Mouse (Mus musculus) heart, embryonic 10.5 days (tissue): Measurements from ENCODE around the gene Gm20431. TPM values are rescaled to one million over a fixed set of nuclear protein-coding genes. Genes with fewer than 3 reads are reported as not detected.
A peak's percentile ranks its signal among the peaks of the same experiment; 100 is the strongest.

Experiments used
- DNase-seq: peaks from one replicate; pipeline ENCODE4 v3.0.0-alpha.2; 2017; ENCODE audit warnings: low spot score
- H3K27ac ChIP-seq: fragments of 300-500 bp; sonication (generic); 2 replicates; pipeline ENCODE4 v1.5.1; 2016; ENCODE audit warnings: mild to moderate bottlenecking
- H3K27me3 ChIP-seq: fragments of 300-500 bp; sonication (generic); 2 replicates; pipeline ENCODE4 v1.6.1; 2016; ENCODE audit warnings: mild to moderate bottlenecking; ENCODE audit not compliant: poor library complexity, insufficient read depth, severe bottlenecking
- H3K36me3 ChIP-seq: fragments of 300-500 bp; sonication (generic); 2 replicates; pipeline ENCODE4 v1.6.1; 2016; ENCODE audit warnings: mild to moderate bottlenecking, moderate library complexity
- H3K4me1 ChIP-seq: fragments of 300-500 bp; sonication (generic); 2 replicates; pipeline ENCODE4 v1.6.1; 2016; ENCODE audit warnings: mild to moderate bottlenecking
- H3K4me3 ChIP-seq: fragments of 300-500 bp; sonication (generic); 2 replicates; pipeline ENCODE4 v1.5.1; 2016; ENCODE audit warnings: mild to moderate bottlenecking, moderate library complexity
- H3K9me3 ChIP-seq: fragments of 300-500 bp; sonication (generic); 2 replicates; pipeline ENCODE4 v1.6.1; 2016; ENCODE audit warnings: mild to moderate bottlenecking, moderate library complexity
- WGBS: fragments of 180-500 bp; shearing (Covaris S2); methylation state at CpG from one replicate; pipeline ENCODE4 v1.1.7; 2016; 5-methylcytosine and 5-hydroxymethylcytosine counted together
- polyA plus RNA-seq: library from polyadenylated mRNA; unstranded; fragments of >200 nt; fragmentation: Nextera tagmentation; extraction: Ambion mirVana; gene quantifications from 2 replicates; pipeline ENCODE4 v1.2.1, GENCODE M21; 2016

Gene Gm20431
- polyA plus RNA-seq, 1 experiment from 2014 or later = 0.36 TPM

- H3K4me1 ChIP-seq = peaks cover 17% of the 10 kb centered on the region
- DNase-seq = no peak
- no peak overlapping the region for H3K27ac ChIP-seq
- H3K4me3 ChIP-seq = no peak overlapping the region
- H3K36me3 ChIP-seq = no peaks in the 10 kb centered on the region
- H3K27me3 ChIP-seq = no peaks in the 10 kb centered on the region
- H3K9me3 ChIP-seq = no peaks in the 10 kb centered on the region
- 62% methylated on average over 4 of the region's 4 CpGs for WGBS
Observed at GRCm38 (mm10) chr2:167669398-167669797, 8.1 kb upstream of the Gm20431 start.

GRCm38 (mm10) chr2:167668426-167668825 is 7.1 kb upstream of the Gm20431 start:
- H3K27me3 ChIP-seq = no peaks in the 10 kb centered on the region
- peaks cover 17% of the 10 kb centered on the region for H3K4me1 ChIP-seq
- 75% methylated on average over 5 of the region's 5 CpGs for WGBS
- H3K4me3 ChIP-seq = no peak overlapping the region
- H3K36me3 ChIP-seq = no peaks in the 10 kb centered on the region
- H3K27ac ChIP-seq = no peak overlapping the region
- no peaks in the 10 kb centered on the region for H3K9me3 ChIP-seq
- DNase-seq = no peak

- H3K27ac ChIP-seq = no peak overlapping the region
Observed at GRCm38 (mm10) chr2:167665972-167666713, 4.8 kb upstream of the Gm20431 start.

GRCm38 (mm10) chr2:167662713-167663112 is 1.4 kb upstream of the Gm20431 start:
- no peaks in the 10 kb centered on the region for H3K9me3 ChIP-seq
- peaks cover 43% of the 10 kb centered on the region for H3K4me1 ChIP-seq
- peaks cover 2% of the 10 kb centered on the region for H3K36me3 ChIP-seq
- peak overlapping the region; percentile 91; the same call in 1 of the 2 replicates for H3K27ac ChIP-seq
- H3K4me3 ChIP-seq = peak overlapping the region; percentile 84; the same call in 1 of the 2 replicates
- peaks cover 6% of the 10 kb centered on the region; the same call in 1 of the 2 replicates for H3K27me3 ChIP-seq
- WGBS = 45% methylated on average over 6 of the region's 6 CpGs
- no peak for DNase-seq

More at GRCm38 (mm10) chr2:167665972-167666713, 4.8 kb upstream of the Gm20431 start:
- Histone ChIP-seq H3K9me3 (no peaks in the 10 kb centered on the region), H3K27me3 (peaks cover 6% of the 10 kb centered on the region; the same call in 1 of the 2 replicates), H3K4me1 (peaks cover 13% of the 10 kb centered on the region), H3K4me3 (no peak overlapping the region), H3K36me3 (no peaks in the 10 kb centered on the region)
- 82% methylated on average over 18 of the region's 18 CpGs for WGBS
- no peak for DNase-seq

GRCm38 (mm10) chr2:167660611-167660971 is 705 bp downstream of the Gm20431 start:
- Histone ChIP-seq H3K36me3 (peaks cover 8% of the 10 kb centered on the region), H3K4me3 (peak overlapping the region; percentile 84), H3K9me3 (no peaks in the 10 kb centered on the region), H3K4me1 (peaks cover 50% of the 10 kb centered on the region), H3K27ac (peak overlapping the region; percentile 91), H3K27me3 (peaks cover 6% of the 10 kb centered on the region; the same call in 1 of the 2 replicates)
- 1% methylated on average over 12 of the region's 12 CpGs for WGBS
- DNase-seq = no peak

GRCm38 (mm10) chr2:167659847-167660610 is 1.3 kb downstream of the Gm20431 start:
- Histone ChIP-seq H3K27me3 (peaks cover 6% of the 10 kb centered on the region; the same call in 1 of the 2 replicates), H3K4me1 (peaks cover 50% of the 10 kb centered on the region), H3K9me3 (no peaks in the 10 kb centered on the region), H3K4me3 (peak overlapping the region; percentile 84), H3K36me3 (peaks cover 8% of the 10 kb centered on the region), H3K27ac (peak overlapping the region; percentile 91; the same call in 1 of the 2 replicates)
- no peak for DNase-seq
- 24% methylated on average over 13 of the region's 13 CpGs for WGBS

- Histone ChIP-seq H3K36me3 (peaks cover 15% of the 10 kb centered on the region), H3K4me3 (peak overlapping the region; percentile 84), H3K4me1 (peaks cover 50% of the 10 kb centered on the region), H3K27ac (peak overlapping the region; percentile 91; the same call in 1 of the 2 replicates), H3K27me3 (peaks cover 6% of the 10 kb centered on the region; the same call in 1 of the 2 replicates), H3K9me3 (no peaks in the 10 kb centered on the region)
- 69% methylated on average over 10 of the region's 10 CpGs for WGBS
- DNase-seq = no peak
Observed at GRCm38 (mm10) chr2:167659177-167659846, 2.0 kb downstream of the Gm20431 start.

- 38% methylated on average over 11 of the region's 11 CpGs for WGBS
- DNase-seq = no peak
- peaks cover 21% of the 10 kb centered on the region for H3K36me3 ChIP-seq
- peaks cover 6% of the 10 kb centered on the region; the same call in 1 of the 2 replicates for H3K27me3 ChIP-seq
- H3K4me3 ChIP-seq = no peak overlapping the region
- no peaks in the 10 kb centered on the region for H3K9me3 ChIP-seq
- H3K27ac ChIP-seq = no peak overlapping the region
- peaks cover 53% of the 10 kb centered on the region for H3K4me1 ChIP-seq
Observed at GRCm38 (mm10) chr2:167658712-167659111, 2.6 kb downstream of the Gm20431 start.

- WGBS = 86% methylated on average over 4 of the region's 4 CpGs
- H3K27ac ChIP-seq = no peak overlapping the region
- peaks cover 56% of the 10 kb centered on the region for H3K4me1 ChIP-seq
- DNase-seq = no peak
- no peak overlapping the region for H3K4me3 ChIP-seq
- H3K27me3 ChIP-seq = peaks cover 6% of the 10 kb centered on the region; the same call in 1 of the 2 replicates
- peaks cover 28% of the 10 kb centered on the region for H3K36me3 ChIP-seq
- H3K9me3 ChIP-seq = no peaks in the 10 kb centered on the region
Observed at GRCm38 (mm10) chr2:167657973-167658372, 3.3 kb downstream of the Gm20431 start.

GRCm38 (mm10) chr2:167656629-167657478 is 4.4 kb downstream of the Gm20431 start:
- DNase-seq = no peak
- Histone ChIP-seq H3K4me1 (peaks cover 61% of the 10 kb centered on the region), H3K27ac (peak overlapping the region; percentile 38; the same call in 1 of the 2 replicates), H3K4me3 (no peak overlapping the region), H3K27me3 (no peaks in the 10 kb centered on the region), H3K36me3 (peaks cover 39% of the 10 kb centered on the region), H3K9me3 (no peaks in the 10 kb centered on the region)
- 78% methylated on average over 16 of the region's 16 CpGs for WGBS

GRCm38 (mm10) chr2:167654911-167655600 is 6.2 kb downstream of the Gm20431 start:
- Histone ChIP-seq H3K27ac (no peak overlapping the region), H3K27me3 (no peaks in the 10 kb centered on the region), H3K4me3 (no peak overlapping the region), H3K9me3 (no peaks in the 10 kb centered on the region), H3K4me1 (peaks cover 49% of the 10 kb centered on the region), H3K36me3 (peaks cover 53% of the 10 kb centered on the region)
- 85% methylated on average over 10 of the region's 10 CpGs for WGBS
- DNase-seq = no peak
